18 mouse cellular contexts compared by ENCODE assay signal in the genomic region with DNA sequence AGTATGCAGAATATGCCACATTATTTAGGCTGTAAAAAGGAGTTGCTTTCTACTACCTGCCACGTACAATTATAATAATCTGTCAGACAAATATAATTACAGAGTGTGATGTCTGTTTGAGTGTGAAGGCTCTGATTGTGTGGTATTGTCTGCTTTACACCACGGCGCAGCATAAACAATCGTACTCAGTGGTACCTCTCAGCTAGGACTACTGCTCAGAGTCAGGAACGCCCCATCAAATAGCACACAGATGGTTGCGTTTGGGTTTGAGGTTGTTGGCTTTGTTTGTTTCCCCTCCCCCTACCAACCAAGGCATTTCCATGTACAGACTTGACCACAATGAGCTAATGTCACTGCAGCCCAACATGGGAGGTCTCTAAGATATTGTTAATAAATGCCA.
A peak's percentile ranks its signal among the peaks of the same experiment; 100 is the strongest.
DNase-seq lines count a peak whose midpoint lies in the region; ATAC-seq and TF ChIP-seq lines count a peak whose summit lies in the region.
"Had no signal": no experiment of that assay in that cellular context is flagged by ENCODE, and none has a peak within 500 bp of the region (broad histone marks: within the 10 kb centered on the region; RNA-seq: fewer than 3 reads in every experiment).

No protein-coding gene starts in this region.

- no peaks in the 10 kb centered on the region for H3K27me3 ChIP-seq in forebrain, embryonic 13.5 days
- H3K27me3 ChIP-seq in forebrain, embryonic 11.5 days (ENCODE audit: control insufficient read depth, insufficient read depth, low read length) = no peaks in the 10 kb centered on the region
- H3K27me3 ChIP-seq in heart, adult 2 months (ENCODE audit: control insufficient read depth, insufficient read depth, low read length) = no peaks in the 10 kb centered on the region
- no peaks in the 10 kb centered on the region for H3K27me3 ChIP-seq in hindbrain, embryonic 10.5 days (ENCODE audit: insufficient read depth, poor library complexity, severe bottlenecking)
- H3K27me3 ChIP-seq: hindbrain, embryonic 13.5 days; intestine, embryonic 15.5 days had no signal

- no peak for DNase-seq in forebrain, embryonic 11.5 days (ENCODE audit: low spot score)
- DNase-seq in heart, adult 11 months = peak; percentile 78
- DNase-seq in heart, adult 2 months = no peak
- DNase-seq in retina, postnatal 1 day = peak; percentile 38
- no peak for DNase-seq in retina, embryonic 14.5 days (ENCODE audit: low spot score)
- no peak for DNase-seq in hindbrain, embryonic 10.5 days (ENCODE audit: low spot score)
- DNase-seq: adrenal gland, adult 8-10 months; adrenal gland, postnatal 25 days; cerebellum, adult 11-12 months; cerebellum, adult 8-10 months; cerebellum, postnatal 36 days; gastrocnemius, postnatal 25 days had no signal

- no peaks in the 10 kb centered on the region for H3K4me1 ChIP-seq in forebrain, embryonic 13.5 days
- no peaks in the 10 kb centered on the region for H3K4me1 ChIP-seq in forebrain, embryonic 11.5 days (replicated peaks; ENCODE audit: control insufficient read depth, insufficient read depth, low read length)
- H3K4me1 ChIP-seq in heart, adult 2 months (ENCODE audit: control insufficient read depth, insufficient read depth, low read length) = no peaks in the 10 kb centered on the region
- no peaks in the 10 kb centered on the region for H3K4me1 ChIP-seq in hindbrain, embryonic 10.5 days (replicated peaks)
- H3K4me1 ChIP-seq: hindbrain, embryonic 13.5 days; intestine, embryonic 15.5 days had no signal

- 0 out of 2 replicates have a peak, but pooled peaks have one; percentile 45 for ATAC-seq in forebrain, embryonic 13.5 days
- ATAC-seq in forebrain, embryonic 11.5 days (replicated peaks; ENCODE audit: low FRiP score) = no peak
- ATAC-seq: activated CD4-positive, CD25-positive, alpha-beta regulatory T cell, adult 4 months; hindbrain, embryonic 16.5 days had no signal

- no peaks in the 10 kb centered on the region for H3K9me3 ChIP-seq in forebrain, embryonic 13.5 days (replicated peaks)
- H3K9me3 ChIP-seq in forebrain, embryonic 11.5 days (ENCODE audit: control insufficient read depth, low read length) = no peaks in the 10 kb centered on the region
- no peaks in the 10 kb centered on the region for H3K9me3 ChIP-seq in hindbrain, embryonic 10.5 days
- H3K9me3 ChIP-seq: hindbrain, embryonic 13.5 days; intestine, embryonic 15.5 days had no signal

- H3K27ac ChIP-seq in forebrain, embryonic 13.5 days = no peak overlapping the region
- H3K27ac ChIP-seq in forebrain, embryonic 11.5 days (ENCODE audit: low read depth, low read length) = no peak overlapping the region
- no peak overlapping the region for H3K27ac ChIP-seq in heart, adult 2 months
- no peak overlapping the region for H3K27ac ChIP-seq in hindbrain, embryonic 10.5 days
- H3K27ac ChIP-seq: hindbrain, embryonic 13.5 days; intestine, embryonic 15.5 days had no signal

- no peak overlapping the region for H3K9ac ChIP-seq in forebrain, embryonic 13.5 days
- no peak overlapping the region for H3K9ac ChIP-seq in forebrain, embryonic 11.5 days (ENCODE audit: low read length)
- no peak overlapping the region for H3K9ac ChIP-seq in heart, adult 2 months (ENCODE audit: low read depth, low read length)
- H3K9ac ChIP-seq: hindbrain, embryonic 13.5 days; intestine, embryonic 15.5 days had no signal

- no peak overlapping the region for H3K4me3 ChIP-seq in forebrain, embryonic 13.5 days
- H3K4me3 ChIP-seq in forebrain, embryonic 11.5 days (ENCODE audit: low read depth, low read length) = no peak overlapping the region
- no peak overlapping the region for H3K4me3 ChIP-seq in heart, adult 2 months
- H3K4me3 ChIP-seq in hindbrain, embryonic 10.5 days = no peak overlapping the region
- H3K4me3 ChIP-seq: hindbrain, embryonic 13.5 days; intestine, embryonic 15.5 days had no signal

- 77% methylated on average over 6 of the region's 6 CpGs for WGBS in forebrain, embryonic 13.5 days
- WGBS in forebrain, embryonic 11.5 days = 82% methylated on average over 6 of the region's 6 CpGs
- WGBS in heart, adult 2 months = 85% methylated on average over 6 of the region's 6 CpGs
- WGBS in hindbrain, embryonic 10.5 days = 84% methylated on average over 6 of the region's 6 CpGs

- H3K36me3 ChIP-seq in forebrain, embryonic 13.5 days (ENCODE audit: poor library complexity, severe bottlenecking) = no peaks in the 10 kb centered on the region
- no peaks in the 10 kb centered on the region for H3K36me3 ChIP-seq in forebrain, embryonic 11.5 days (ENCODE audit: control insufficient read depth, insufficient read depth, low read length)
- H3K36me3 ChIP-seq in heart, adult 2 months (ENCODE audit: control insufficient read depth, insufficient read depth, low read length) = no peaks in the 10 kb centered on the region
- no peaks in the 10 kb centered on the region for H3K36me3 ChIP-seq in hindbrain, embryonic 10.5 days
- H3K36me3 ChIP-seq: hindbrain, embryonic 13.5 days; intestine, embryonic 15.5 days had no signal

- no peak for TF ChIP-seq EP300 in heart, adult 2 months (IDR thresholded peaks at IDR 0.05; ENCODE audit: insufficient read depth, low read depth, low read length)

- no peaks in the 10 kb centered on the region for H3K79me2 ChIP-seq in heart, adult 2 months (replicated peaks; ENCODE audit: control insufficient read depth, insufficient read depth, low read length)

- TF ChIP-seq CTCF in heart, adult 2 months (IDR thresholded peaks at IDR 0.05) = no peak

- intact Hi-C loops in heart, adult 2 months (cut with DNase I) = no loop called here

- TF ChIP-seq POLR2A in heart, adult 2 months (IDR thresholded peaks at IDR 0.05; ENCODE audit: insufficient read depth, low read depth, low read length) = no peak

- no peak overlapping the region for H3K4me2 ChIP-seq in forebrain, embryonic 13.5 days
- H3K4me2 ChIP-seq in forebrain, embryonic 11.5 days (ENCODE audit: low read depth, low read length, severe bottlenecking) = no peak overlapping the region
- H3K4me2 ChIP-seq: heart, embryonic 11.5 days; hindbrain, embryonic 13.5 days; intestine, embryonic 15.5 days had no signal

Comparison
In these comparisons a context has a peak if more than half of its experiments do, and no peak if none do; other contexts are left out.
1. DNase-seq: peak in heart, adult 11 months (single experiment) and retina, postnatal 1 day (single experiment); none in forebrain, embryonic 11.5 days (single experiment), heart, adult 2 months (0 of 2), retina, embryonic 14.5 days (single experiment) and hindbrain, embryonic 10.5 days (single experiment).